Mouse (Mus musculus) erythroblast, embryonic 14.5 days (primary cell): ENCODE measurements around the gene Nid2.

ENCODE experiments used
- GATA1 ChIP-seq: IDR thresholded peaks from 2 replicates; pipeline ENCODE4 v1.6.1; 2012; ENCODE audit warnings: low read length, inconsistent platforms, mixed read lengths
- TAL1 ChIP-seq: IDR thresholded peaks from 3 replicates; pipeline ENCODE4 v1.6.1; 2012; ENCODE audit warnings: low read length, inconsistent platforms, mixed read lengths

DNA sequence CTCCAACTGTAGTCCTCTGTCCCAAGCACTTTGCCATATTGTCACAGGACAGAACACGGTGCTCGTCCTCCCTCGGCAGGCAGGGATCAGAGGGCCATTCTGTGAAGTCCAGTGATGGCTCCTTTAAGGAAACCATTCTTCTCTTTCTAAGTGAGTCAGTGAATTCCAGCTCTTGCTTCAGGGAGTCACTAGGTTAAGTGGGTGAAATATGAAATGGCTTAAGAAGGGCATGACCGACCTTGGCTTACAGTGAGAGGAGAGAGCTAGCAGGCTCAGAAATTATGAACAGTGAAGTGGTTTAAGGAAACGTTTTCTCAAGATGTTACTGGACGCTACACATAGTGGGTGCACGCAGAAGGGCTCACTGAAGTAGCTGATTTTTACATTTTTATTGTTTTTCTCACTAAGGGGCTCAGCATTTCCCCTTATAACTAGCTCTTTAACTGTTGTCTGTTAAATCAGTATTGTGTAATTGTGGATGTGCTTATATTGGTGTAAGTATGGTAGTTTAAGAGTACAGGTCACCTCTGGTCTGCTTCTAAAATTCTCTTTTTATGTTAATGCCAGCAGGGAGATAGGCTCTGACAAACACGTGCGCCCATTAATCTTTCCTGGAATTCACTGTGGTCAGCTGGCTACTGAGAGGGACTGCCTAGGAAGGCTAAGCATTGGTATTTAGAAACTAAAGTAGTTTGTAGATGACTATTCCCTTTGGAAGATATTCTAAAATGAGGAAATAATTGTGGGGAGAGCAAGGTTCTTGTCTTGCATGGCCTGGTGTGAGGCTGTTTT lies 34.9 kb downstream of the Nid2 start:
- TF ChIP-seq GATA1, result no peak
- no peak for TF ChIP-seq TAL1
